Mouse (Mus musculus) C3H10T1/2 (cell line): ENCODE data around the gene Gabra5. TPM values are rescaled to one million over a fixed set of nuclear protein-coding genes. Genes with fewer than 3 reads are reported as not detected.

Experiments used
- polyA plus RNA-seq, 2 experiments: library from polyadenylated mRNA; unstranded; fragments of >200 nt; fragmentation: generic; extraction: Trizol; gene quantifications; one replicate each; pipeline ENCODE4 v1.2.1; 2012; ENCODE audit warnings: missing spikeins in 2 of 2

Gabra5 gene
- polyA plus RNA-seq, result not detected

DNA sequence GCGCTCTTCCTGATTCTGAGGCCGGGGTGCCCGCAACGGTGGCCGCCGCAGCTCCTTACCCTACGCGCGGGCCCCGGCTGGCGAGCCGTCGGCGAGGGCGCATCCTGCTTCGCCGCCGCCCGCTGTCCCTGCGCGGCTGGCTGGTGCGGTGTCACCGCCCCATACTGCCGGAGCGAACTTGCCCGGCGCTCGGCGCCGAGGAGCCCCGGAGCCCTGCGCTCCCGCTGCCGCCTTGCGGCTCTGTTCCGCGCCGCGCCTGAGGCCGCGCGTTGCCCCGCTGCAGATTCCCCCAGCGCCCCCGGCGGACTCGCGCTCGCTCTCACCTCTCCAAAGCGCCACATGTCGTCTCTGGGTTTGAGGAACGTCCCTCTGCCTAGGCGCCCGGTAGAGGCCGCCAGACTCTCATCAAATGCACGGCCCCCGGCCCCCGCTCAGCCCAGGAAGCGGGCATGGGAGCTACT, at the start of gene Gabra5:
Gabra5 (minus strand) TSS at position 379 of the 461 bp plus-strand sequence.

GRCm38 (mm10) chr7:57419392-57419791, 90.5 kb downstream of the Gabra5 start, which contains the start of gene Gabrb3:
Gene Gabrb3, plus strand, starts transcription at chr7:57419692.

GRCm38 (mm10) chr7:57386517-57387340, 123.1 kb downstream of the Gabra5 start, which contains the start of gene Gabrg3:
Gene Gabrg3, minus strand, starts transcription at chr7:57387188.

Other genes with a start within 250 kb of the Gabra5 start
- not detected for gene Gabrg3, start 122.9 kb downstream of the Gabra5 start, polyA plus RNA-seq
- gene Gabrb3, start 90.4 kb downstream of the Gabra5 start, polyA plus RNA-seq, result not detected